Mouse (Mus musculus) urinary bladder, postnatal 36 days (tissue): Measurements from ENCODE around the gene Mrpl20.

ENCODE experiments used
- DNase-seq, 2 experiments: peaks; one replicate each; pipeline ENCODE4 v3.0.0; 2022; ENCODE audit warnings: low spot score in 2 of 2, mixed read lengths in 1 of 2

Mrpl20 gene

DNA sequence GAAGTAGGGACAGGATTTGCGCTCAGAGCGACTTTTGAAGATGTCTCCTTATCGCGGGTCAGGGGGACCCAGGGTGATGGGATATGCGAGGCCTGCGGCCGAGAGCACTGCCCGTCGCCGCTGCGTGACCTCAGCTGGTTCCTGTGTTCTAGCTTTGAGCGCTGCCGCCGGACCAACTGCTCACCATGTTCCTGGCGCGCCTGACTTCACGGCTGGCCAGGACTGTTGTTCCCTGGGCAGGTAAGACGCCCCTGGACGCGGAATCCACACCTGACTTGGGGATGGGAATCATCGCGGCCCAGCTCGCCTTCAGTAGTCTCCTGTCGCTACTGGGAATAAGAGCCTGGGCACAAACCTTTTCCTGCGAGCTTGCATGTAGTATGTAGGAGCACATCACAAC lies 29.2 kb downstream of the Mrpl20 start:
- no peak for DNase-seq

DNA sequence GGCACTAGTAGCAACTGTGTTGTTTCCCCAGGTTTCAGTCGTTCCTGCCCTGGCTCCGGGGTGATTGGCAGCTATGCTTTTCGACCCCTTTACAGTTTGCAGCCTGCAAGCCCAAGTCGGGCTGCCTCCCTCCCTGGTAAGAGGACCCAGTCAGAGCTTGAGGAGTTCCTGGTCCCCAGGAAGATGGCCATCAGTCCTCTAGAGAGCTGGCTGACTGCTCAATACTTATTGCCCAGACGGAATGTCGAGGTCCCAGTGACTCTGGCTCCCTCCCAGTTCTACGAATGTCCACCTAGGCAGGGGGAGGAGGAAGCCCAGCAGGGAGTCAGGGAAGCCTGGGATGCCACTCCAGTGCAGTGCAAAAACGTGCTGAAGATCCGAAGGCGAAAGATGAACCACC lies 29.6 kb downstream of the Mrpl20 start:
- no peak for DNase-seq

DNA sequence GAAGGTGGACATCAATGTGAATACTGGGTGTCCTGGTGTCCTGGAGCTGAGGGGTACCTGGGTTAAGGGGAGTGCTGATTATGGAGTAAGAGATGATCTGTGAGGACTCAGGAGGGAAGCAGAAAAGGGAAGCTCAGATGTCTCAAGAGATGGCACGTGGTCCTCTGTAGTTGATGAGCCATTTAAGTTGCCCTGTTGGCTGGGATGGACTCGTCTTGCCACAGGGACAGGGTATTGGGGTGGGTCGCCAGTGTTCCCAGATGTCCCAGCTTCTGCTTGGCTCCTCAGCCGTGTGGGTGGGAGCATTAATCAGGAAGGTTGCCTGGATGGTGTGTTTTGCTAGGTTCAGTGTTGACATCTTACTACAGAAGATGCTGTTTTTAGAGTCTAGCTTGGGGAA lies 30.6 kb downstream of the Mrpl20 start:
- no peak for DNase-seq

DNA sequence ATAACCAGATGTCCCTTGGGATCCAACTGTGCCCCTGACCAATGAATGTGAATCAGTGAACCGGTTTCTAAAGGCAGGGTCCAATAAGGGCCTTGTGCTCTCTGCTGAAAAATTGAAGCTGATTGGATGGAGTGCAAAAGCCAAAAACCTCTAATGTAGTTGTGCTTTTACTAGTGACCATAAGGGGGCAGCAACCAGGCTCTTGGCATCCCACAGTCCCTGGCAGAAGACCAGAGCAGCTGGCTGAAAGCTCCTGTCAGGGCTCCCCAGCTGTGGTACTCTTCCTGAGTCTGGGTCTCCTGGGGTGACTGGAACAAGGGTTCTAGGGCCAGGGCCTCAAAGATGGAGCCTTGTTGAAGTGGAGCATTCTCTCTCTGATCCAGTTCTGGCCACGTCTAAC lies 31.2 kb downstream of the Mrpl20 start:
- DNase-seq, result peak; percentile 64 to 82

DNA sequence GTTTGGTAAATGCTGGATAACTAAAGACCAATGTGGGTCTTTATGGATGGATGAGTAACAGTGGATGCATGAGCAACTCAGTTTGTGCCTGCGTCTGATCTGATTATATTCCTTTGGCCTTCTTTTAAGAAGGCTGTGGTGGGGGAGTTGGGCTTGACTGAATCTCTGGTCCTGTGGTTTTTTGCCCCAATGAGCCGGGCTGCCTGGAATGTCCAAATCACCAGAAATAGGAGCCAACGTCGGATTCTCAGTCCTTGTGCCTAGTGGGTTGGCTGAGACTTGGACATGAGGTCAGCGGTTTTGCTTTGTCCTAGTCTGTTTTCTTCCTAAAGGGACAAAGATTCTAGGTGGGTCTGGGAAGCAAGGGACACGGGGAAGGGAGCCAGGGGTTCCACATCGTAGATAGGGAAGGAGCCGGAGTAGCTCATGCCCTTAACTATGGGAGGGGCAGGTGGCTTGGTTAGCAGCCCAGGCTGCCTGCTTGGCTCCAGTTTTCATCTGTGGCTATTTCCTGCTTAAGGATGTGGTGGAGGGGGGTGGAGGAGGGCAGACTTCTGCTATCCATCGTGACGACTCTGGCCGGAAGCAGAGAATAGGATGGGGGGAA lies 34.8 kb downstream of the Mrpl20 start:
- no peak for DNase-seq

DNA sequence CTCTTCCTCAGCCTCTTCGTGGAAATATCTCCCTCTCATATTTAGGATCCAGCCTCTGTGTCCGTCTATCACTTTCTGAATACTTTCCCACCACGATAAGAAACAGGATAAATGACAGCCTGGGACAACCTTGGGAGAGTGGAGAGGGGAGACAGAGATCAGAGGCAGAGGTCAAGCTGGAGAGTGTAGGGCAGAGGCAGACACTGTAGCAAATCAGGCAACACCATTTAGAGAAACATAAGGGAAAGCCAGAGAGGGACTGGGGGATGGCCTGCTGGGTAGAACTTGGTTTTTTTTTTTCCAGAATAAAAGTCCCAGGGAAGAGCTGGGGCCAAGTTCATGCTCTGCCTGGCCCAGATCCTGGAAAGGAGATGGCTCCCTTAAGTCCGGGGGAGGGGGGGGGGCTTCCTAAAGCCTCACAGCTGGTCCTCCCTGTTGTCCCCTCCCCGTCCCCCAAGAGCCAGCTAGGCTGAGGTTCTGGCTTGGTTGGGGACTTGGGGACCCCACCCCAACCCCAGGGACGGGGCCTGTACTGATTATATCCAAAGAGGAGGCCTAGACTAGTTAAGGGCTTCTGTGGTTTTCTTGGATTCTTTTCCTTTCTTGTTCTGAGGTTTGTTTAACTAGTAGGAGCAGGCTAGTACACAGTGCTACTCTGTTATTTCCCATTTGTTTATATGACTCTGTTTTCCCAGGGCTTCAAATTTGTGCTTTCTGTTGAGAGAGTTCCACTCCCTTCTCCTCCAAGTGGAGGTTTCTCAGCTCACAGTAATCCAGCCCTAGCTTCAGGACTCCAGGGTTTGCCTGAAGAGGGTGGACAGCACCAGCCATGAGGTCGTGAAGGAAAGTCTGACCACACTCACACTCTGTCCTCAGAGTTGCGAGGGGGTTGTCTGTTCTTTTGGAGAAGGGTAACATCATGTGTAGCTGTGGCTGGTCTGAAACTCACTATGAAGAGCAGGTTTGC lies 35.8 kb downstream of the Mrpl20 start:
- no peak for DNase-seq

DNA sequence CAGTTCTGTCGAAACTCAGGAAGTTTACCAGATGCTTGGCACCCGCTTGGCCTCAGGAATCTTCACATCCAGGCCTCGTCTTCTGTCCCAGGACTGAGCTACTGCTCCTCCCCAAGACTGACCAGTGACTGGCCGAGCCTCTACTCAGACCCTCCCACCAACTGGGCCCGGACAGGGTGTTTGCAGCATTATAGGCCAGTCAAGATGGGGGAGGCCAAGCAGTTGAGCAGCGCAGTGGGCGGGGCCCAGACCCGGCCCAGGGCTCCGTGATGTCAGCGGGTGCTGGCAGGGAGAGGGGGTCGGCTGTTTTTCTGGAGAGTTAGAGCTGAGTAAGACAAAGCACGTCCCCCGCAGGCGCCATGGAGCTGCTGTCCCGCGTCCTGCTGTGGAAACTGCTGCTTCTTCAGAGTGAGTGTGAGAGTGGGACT lies 36.8 kb downstream of the Mrpl20 start, which contains the start of gene Mxra8:
Gene Mxra8, plus strand, starts transcription at position 198 of the 428 bp plus-strand sequence.
- DNase-seq, result peak; percentile 61 to 87

DNA sequence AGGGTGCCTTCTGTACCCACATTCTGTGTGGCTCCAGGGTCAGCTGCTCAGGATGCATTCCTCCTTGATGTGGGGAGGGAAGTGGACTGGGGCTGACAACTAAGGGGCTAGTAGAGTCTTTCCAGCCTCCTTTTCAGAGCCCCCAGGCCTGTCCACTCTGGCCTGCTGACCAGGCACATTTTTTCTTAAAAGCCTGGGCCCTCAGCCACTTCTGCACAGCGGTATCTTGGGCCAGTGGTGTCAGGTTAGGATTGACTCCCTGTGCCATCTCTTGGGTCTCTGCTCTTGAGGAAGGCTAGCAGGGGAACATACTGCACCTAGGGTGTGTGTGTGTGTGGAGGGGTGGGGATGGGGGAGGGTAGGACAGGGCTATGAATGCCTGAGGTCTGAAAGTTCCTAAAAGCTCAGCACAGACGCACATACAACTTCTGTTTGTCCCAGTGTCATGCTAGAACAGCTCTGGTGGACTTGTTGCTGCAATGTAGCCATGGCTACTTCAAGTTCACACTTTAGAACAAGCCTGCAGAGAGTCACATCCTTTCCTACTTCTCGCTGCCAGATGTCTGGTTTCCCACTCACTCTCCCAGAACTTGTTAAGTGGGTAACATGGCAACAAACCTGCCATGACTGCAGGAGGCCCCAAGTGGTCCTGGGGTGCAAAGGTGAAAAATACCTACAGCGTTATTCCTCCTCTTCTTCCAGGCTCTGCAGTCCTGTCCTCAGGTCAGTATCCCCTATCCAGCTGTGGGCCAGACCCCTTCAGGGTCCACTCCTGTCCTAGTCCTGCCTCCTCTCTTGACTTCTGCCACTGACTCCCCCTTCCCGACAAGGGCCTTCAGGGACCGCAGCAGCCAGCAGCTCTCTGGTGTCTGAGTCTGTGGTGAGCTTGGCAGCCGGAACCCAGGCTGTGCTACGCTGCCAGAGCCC lies 37.7 kb downstream of the Mrpl20 start:
- DNase-seq, result no peak

DNA sequence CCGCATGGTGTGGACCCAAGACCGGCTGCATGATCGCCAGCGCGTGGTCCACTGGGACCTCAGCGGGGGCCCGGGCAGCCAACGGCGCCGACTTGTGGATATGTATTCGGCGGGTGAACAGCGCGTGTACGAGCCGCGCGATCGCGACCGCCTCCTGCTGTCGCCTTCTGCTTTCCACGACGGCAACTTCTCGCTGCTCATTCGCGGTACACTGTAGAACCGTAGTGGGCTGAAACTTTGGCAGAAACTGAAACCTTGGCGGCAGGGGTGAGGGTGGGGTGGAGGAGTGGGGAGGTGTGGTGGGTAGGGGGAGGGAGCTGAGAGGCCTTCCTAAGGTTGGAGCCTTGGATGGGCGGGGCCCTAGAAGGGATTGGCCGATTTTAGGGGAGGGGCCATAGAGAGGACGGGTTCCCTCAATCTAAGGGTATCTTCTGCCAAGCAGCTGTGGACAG lies 38.4 kb downstream of the Mrpl20 start:
- peak in 1 of 2 experiments; percentile 60 for DNase-seq

DNA sequence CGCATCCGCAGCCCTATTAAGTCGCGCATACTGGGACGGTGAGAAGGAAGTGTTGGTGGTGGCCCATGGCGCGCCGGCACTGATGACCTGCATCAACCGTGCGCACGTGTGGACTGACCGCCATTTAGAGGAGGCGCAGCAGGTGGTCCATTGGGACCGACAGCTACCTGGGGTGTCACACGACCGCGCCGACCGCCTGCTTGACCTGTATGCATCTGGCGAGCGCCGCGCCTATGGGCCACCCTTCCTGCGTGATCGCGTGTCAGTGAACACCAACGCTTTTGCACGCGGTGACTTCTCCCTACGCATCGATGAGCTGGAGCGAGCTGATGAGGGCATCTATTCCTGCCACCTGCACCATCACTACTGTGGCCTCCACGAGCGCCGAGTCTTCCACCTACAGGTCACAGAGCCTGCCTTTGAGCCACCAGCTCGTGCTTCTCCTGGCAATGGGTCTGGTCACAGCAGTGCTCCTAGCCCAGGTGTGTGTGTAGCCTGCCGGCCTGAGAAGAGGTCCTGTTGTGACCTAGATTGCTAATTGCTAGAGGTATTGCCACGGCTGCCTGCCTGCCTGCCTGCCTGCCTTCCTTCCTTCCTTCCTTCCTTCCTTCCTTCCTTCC lies 39.1 kb downstream of the Mrpl20 start:
- DNase-seq, result peak in 1 of 2 experiments; percentile 0

DNA sequence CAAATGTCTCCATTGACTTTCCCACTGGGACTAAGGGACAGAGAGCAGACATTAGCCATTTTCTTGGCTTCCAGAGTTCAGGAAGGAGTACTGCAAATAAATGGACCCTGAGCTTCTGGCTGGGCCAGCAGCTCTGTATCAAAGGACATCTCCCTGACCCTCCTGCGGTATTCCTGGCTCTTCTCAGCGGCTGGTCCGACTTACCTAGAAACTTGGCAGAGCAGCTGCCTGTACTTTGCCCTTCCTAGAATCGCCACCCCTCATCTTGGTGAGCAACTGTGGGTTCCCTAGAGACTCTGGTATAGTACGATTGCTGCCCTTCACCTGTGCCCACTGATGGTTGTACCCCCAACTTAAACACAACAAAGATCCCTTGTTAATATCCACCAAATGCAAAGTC lies 40.6 kb downstream of the Mrpl20 start:
- DNase-seq, result no peak

DNA sequence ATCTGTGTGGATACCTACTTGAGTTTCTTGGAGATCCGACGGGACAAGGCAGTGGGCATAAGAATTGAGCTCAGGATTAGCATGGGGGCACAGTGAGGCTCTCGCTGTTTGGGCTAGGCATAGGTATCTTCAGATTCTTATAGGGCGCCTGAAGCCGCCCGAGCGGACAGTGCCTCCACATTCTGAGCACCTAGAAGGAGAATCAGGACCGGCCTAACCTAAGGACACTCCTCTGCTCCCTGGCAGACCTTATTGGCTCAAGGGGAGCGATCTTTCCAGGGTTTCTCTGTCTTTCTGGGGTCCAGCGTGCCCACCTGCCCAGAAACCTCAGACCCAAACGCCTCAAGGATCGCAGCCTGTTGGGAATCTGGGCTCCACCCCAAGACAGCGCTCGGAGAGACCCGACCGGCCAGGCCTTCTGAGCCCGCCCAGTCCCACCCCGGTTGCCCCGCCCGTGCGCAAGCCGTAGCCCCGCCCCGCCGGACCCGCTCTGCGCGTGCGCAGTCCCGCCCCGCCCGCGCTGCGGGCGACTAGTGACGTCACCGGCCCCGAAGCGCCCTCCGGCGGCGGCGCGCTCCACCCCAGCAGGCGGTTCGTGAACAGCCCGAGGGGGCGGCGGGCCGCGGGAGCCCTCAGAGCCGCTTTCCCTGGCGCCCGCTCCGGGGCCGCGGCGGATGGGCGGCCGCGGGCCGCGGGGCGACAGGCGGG lies 44.3 kb downstream of the Mrpl20 start, which contains the start of gene Dvl1:
Gene Dvl1, plus strand, starts transcription at position 532 of the 708 bp plus-strand sequence.
- peak; percentile 88 to 94 for DNase-seq

DNA sequence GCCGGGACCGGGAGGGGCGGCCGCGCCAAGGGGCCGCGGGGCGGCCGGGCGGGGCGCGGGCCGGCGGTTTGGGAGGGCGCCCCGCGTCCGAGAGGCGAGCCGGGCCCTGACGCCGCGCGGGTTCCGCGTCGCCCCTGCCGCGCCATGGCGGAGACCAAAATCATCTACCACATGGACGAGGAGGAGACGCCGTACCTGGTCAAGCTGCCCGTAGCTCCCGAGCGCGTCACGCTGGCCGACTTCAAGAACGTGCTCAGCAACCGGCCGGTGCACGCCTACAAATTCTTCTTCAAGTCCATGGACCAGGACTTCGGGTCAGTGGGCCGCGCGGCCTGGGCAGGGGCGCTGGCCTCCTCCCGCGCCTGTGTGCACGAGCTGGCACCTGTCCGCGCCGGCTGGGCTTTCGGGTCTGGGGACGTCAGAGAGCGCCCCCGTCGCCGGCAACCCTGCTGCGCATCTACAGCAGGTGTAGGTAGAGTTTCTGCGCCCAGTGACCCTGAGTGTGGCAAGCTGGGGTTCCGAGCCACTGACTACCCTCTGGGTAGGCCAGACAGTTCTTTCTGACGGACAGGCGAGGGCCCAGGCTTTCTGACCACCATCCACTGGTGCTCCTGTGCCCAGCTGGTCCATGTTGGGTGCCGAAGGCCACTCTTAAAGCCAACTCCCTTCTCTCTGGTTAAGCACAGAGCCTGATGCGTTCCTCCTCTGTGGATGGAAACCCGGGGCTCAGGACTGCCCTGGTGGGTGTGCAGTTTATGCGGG lies 45.1 kb downstream of the Mrpl20 start:
- no peak for DNase-seq

DNA sequence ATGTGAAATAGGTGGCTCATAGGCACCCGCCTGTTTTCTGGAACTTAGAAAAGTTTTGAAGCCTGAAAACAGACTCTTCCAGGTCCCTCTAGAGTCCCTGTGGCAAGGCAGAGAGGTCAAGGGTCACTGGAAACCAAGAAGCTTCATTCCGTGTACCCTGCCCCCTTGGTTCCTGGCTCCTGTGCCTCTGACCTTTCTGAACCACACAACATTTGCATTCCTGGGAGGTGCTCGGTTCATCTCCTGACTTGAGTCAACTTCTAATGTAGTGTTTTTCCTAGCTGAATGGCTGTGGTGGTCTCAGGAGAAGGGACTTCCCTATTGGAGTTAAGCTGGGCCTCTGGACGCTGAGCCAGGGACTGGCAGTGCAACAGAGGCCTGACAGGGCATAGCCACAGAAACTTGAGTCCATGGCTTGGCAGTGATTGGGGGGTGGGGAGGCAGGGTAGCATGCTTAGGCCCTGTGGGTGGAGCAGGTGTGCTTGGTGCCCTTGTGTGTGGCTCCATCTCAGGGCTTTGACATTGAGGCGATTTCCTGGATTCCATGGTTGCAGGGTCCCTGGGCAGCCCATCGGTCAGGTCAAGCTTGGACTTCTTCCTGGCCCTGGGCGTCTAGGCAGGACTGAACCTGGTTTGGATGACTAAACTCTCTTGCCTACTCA lies 45.9 kb downstream of the Mrpl20 start:
- DNase-seq, result peak in 1 of 2 experiments; percentile 4

DNA sequence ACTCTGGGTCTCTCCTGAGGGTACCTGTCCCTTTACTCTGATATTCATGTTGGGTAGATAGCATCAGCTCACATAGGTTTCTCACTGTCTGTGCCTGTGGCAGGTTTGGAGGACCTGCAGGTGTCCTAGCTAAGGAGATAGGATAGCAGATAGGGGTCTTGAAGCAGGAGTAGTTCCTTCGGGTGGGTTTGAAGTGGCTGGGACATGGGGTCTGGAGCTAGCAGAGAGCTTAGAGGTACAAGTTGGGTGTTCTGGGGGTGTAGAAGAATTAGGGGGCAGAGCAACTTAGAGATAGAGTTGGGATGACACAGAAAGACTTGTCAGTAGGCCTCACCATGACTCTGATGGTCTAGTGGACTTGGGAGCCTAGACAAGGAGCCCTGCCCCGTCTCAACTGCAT lies 46.7 kb downstream of the Mrpl20 start:
- DNase-seq, result no peak

DNA sequence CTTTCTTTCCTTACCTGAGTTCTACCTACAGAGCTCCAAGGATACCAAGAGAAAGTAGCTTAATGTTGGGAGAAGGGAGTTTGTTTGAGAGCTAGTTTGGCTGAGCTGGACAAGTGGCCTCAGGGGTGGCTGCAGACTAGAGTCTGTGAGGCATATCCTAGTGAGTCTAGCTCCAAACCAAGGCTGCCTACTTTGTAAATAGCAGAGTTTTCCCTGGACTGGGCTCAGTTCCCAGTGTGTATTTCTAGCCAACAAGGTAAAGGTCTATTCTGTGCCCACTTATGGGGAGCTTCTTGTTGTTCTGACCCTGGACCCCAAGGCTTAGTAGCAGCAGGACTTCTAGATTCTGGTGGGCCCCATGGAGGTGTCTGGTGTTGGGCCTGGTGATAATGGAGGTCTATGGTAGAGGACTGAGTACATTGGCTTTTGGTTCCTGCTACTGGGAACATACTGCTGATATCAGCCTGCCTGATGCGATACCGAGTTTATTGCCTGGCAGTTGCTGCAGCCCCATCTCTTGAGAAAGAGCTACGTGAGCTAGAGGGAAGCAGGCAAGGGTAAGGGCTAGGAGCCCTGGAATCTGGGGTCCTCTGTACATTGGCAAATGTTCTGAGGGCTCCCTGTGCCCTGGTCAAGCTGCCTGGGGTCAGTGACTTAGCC lies 47.2 kb downstream of the Mrpl20 start:
- DNase-seq, result no peak

DNA sequence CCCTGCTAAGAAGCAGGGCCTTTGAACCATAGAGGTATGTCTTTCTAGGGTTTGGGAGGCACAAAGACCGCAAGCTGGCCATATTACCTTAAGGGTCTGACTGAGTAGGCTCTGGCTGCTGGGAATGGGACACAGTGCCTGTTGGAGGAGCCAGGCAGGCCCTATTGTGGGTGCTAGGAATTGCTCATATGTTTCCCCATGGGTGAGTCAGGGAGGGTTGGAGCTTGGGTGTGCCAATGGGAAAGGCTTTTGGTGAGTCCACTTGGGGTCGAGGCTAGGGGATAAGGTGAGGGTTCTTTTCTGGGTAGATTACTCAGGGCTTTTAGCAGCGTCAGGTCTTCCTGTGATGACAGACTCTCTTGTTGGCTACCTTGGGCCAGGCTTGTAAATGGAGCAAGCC lies 48.7 kb downstream of the Mrpl20 start:
- peak in 1 of 2 experiments; percentile 1 for DNase-seq

DNA sequence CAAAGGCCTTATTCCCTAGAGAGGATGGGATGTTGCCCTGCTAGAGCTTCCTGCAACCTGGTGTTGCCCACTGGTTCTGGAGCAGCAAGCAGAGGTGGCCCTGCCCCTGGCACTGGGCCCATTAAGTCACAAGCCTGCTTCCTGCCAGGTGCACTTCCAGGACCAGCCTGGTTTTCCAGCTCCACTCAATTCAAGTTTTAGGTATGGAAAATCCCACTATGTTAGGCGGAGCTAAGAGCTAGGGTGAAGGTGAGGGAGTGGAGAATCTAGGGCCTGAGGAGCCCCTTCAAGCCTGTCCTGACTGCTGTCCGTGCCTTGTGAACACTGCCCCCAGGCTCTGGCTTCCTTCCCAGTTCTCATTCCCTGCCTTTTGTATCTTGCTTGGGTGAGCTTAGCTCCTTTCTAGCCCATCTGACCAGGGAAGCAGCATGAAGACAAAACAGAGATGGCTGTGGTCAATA lies 49.3 kb downstream of the Mrpl20 start:
- peak in 1 of 2 experiments; percentile 8 for DNase-seq

DNA sequence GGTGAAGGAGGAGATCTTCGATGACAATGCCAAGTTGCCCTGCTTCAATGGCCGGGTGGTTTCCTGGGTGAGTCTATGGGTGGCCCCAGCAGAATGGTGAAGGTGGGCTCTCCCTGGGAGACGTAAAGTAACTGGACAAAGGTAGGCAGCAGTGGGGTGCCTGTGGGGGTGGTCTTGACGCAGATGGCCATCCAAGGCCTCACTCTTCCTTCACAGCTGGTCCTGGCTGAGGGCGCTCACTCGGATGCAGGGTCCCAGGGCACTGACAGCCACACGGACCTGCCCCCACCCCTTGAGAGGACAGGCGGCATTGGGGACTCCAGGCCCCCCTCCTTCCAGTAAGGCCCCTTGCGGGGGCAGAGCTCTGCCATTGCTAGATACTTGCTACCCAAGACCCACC lies 50.7 kb downstream of the Mrpl20 start:
- no peak for DNase-seq
